Mouse (Mus musculus) limb, embryonic 15.5 days (tissue): Measurements from ENCODE around the gene Tmem131l. TPM values are rescaled to one million over a fixed set of nuclear protein-coding genes. Genes with fewer than 3 reads are reported as not detected.

Experiments used
- ATAC-seq: fragments of 200-750 bp; cut with Nextera tagmentation; 2 replicates; pipeline ENCODE4 v1.8.0; 2017; ENCODE audit warnings: low read depth, moderate TSS enrichment; ENCODE audit not compliant: insufficient number of reproducible peaks, low FRiP score, low TSS enrichment
- H3K27ac ChIP-seq: fragments of 300-500 bp; sonication (generic); 2 replicates; pipeline ENCODE4 v1.5.1; 2015; ENCODE audit warnings: moderate library complexity, mild to moderate bottlenecking, inconsistent platforms
- H3K27me3 ChIP-seq: fragments of 300-500 bp; sonication (generic); 2 replicates; pipeline ENCODE4 v1.6.1; 2015; ENCODE audit warnings: inconsistent platforms
- H3K36me3 ChIP-seq: fragments of 300-500 bp; sonication (generic); 2 replicates; pipeline ENCODE4 v1.6.1; 2015; ENCODE audit warnings: inconsistent platforms
- H3K4me1 ChIP-seq: fragments of 300-500 bp; sonication (generic); 2 replicates; pipeline ENCODE4 v1.6.1; 2015; ENCODE audit warnings: inconsistent platforms
- H3K4me2 ChIP-seq: fragments of 300-500 bp; sonication (generic); 2 replicates; pipeline ENCODE4 v1.6.1; 2015; ENCODE audit warnings: mild to moderate bottlenecking, inconsistent platforms
- H3K4me3 ChIP-seq: fragments of 300-500 bp; sonication (generic); 2 replicates; pipeline ENCODE4 v1.5.1; 2015; ENCODE audit warnings: mild to moderate bottlenecking, inconsistent platforms
- H3K9ac ChIP-seq: fragments of 300-500 bp; sonication (generic); 2 replicates; pipeline ENCODE4 v1.6.1; 2015; ENCODE audit warnings: inconsistent platforms
- H3K9me3 ChIP-seq: fragments of 300-500 bp; sonication (generic); 2 replicates; pipeline ENCODE4 v1.6.1; 2016; ENCODE audit warnings: inconsistent platforms
- WGBS: fragments of 180-500 bp; shearing (Covaris S2); methylation state at CpG from one replicate; pipeline ENCODE4 v1.1.7; 2015; 5-methylcytosine and 5-hydroxymethylcytosine counted together
- polyA plus RNA-seq: library from polyadenylated mRNA; unstranded; fragments of >200 nt; fragmentation: Nextera tagmentation; extraction: Ambion mirVana; gene quantifications from 2 replicates; pipeline ENCODE4 v1.2.1, GENCODE M21; 2015

The Tmem131l gene
- polyA plus RNA-seq, 1 experiment from 2014 or later, result 47.9 TPM

DNA sequence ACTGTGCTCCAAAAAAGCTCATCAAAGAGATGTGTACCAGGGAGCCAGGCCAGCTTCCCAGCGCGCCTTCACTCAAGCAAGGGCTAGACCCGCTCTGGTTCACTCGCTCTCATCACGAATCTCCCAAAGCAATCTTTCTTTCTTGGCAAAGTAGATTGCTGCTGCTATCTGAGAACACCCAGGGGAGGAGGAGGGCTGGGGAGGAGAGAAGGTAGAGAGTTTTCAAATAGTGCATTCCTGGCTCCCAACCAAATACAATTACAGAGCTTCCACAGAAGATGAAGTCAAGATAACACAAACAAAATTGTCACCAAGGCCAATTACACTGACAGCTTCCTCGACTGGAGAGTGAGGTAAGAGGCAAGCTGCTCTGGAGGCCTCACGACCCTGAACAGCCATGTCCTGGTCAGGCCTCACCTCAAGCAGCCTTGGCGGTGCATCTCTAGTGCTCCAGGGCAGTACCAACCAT is 12.2 kb downstream of the Tmem131l start:
- Histone ChIP-seq H3K9me3 (no peaks in the 10 kb centered on the region), H3K36me3 (peaks cover 23% of the 10 kb centered on the region), H3K4me2 (no peak overlapping the region), H3K27ac (no peak overlapping the region), H3K9ac (no peak overlapping the region), H3K4me3 (no peak overlapping the region), H3K4me1 (peaks cover 24% of the 10 kb centered on the region), H3K27me3 (no peaks in the 10 kb centered on the region)
- no peak for ATAC-seq
- WGBS, result 52% methylated on average over 8 of the region's 8 CpGs

DNA sequence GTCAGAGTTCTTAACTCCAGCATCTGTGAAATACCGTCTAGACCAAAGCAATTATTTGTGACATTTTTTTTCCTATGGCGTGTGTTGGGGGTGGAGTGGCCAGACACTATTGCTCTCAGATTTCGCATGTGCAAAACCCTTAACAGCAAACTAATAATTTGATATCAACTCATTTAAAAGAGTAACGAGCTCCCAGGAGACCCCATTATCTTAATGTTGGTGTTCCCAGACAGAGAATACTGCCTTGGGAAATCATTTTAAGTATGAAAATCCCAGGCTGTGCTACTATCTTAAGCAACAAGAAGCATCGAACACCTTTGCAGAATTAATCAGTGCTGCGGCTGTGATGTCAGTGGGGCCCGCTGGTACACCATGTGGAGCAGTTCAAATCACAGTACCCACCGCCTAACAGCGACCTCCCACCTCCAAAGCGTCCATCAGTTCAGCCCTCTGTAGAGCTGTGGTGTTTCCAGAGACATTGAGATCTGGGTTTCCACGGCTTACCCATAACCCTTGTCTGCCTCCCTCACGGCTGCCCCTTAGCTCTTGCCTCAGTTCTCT is 15.4 kb downstream of the Tmem131l start:
- peaks cover 48% of the 10 kb centered on the region for H3K4me1 ChIP-seq
- no peak for ATAC-seq
- H3K9me3 ChIP-seq, result no peaks in the 10 kb centered on the region
- no peak overlapping the region for H3K9ac ChIP-seq
- no peak overlapping the region for H3K27ac ChIP-seq
- peaks cover 10% of the 10 kb centered on the region; the same call in 1 of the 2 replicates for H3K36me3 ChIP-seq
- H3K27me3 ChIP-seq, result no peaks in the 10 kb centered on the region
- WGBS, result 57% methylated on average over 12 of the region's 12 CpGs
- no peak overlapping the region for H3K4me3 ChIP-seq
- H3K4me2 ChIP-seq, result no peak overlapping the region

GRCm38 (mm10) chr3:84022723-84023122 is 17.3 kb downstream of the Tmem131l start:
- no peaks in the 10 kb centered on the region for H3K27me3 ChIP-seq
- H3K9me3 ChIP-seq, result no peaks in the 10 kb centered on the region
- no peak overlapping the region for H3K4me2 ChIP-seq
- no peak overlapping the region for H3K4me3 ChIP-seq
- H3K9ac ChIP-seq, result no peak overlapping the region
- WGBS, result 70% methylated on average over 5 of the region's 5 CpGs
- 0 out of 2 replicates have a peak, but pooled peaks cover 1% of the 10 kb centered on the region for H3K36me3 ChIP-seq
- peak overlapping the region; percentile 35; the same call in 1 of the 2 replicates for H3K27ac ChIP-seq
- peak; percentile 38; the same call in 1 of the 2 replicates for ATAC-seq
- peaks cover 45% of the 10 kb centered on the region for H3K4me1 ChIP-seq

GRCm38 (mm10) chr3:84022201-84022584 is 17.8 kb downstream of the Tmem131l start:
- WGBS, result 70% methylated on average over 6 of the region's 6 CpGs
- no peaks in the 10 kb centered on the region for H3K9me3 ChIP-seq
- no peak for ATAC-seq
- H3K4me1 ChIP-seq, result peaks cover 42% of the 10 kb centered on the region
- no peaks in the 10 kb centered on the region for H3K27me3 ChIP-seq
- H3K4me2 ChIP-seq, result no peak overlapping the region
- no peak overlapping the region for H3K9ac ChIP-seq
- 0 out of 2 replicates have a peak, but pooled peaks cover 2% of the 10 kb centered on the region for H3K36me3 ChIP-seq
- H3K27ac ChIP-seq, result peak overlapping the region; percentile 12; the same call in 1 of the 2 replicates
- no peak overlapping the region for H3K4me3 ChIP-seq

DNA sequence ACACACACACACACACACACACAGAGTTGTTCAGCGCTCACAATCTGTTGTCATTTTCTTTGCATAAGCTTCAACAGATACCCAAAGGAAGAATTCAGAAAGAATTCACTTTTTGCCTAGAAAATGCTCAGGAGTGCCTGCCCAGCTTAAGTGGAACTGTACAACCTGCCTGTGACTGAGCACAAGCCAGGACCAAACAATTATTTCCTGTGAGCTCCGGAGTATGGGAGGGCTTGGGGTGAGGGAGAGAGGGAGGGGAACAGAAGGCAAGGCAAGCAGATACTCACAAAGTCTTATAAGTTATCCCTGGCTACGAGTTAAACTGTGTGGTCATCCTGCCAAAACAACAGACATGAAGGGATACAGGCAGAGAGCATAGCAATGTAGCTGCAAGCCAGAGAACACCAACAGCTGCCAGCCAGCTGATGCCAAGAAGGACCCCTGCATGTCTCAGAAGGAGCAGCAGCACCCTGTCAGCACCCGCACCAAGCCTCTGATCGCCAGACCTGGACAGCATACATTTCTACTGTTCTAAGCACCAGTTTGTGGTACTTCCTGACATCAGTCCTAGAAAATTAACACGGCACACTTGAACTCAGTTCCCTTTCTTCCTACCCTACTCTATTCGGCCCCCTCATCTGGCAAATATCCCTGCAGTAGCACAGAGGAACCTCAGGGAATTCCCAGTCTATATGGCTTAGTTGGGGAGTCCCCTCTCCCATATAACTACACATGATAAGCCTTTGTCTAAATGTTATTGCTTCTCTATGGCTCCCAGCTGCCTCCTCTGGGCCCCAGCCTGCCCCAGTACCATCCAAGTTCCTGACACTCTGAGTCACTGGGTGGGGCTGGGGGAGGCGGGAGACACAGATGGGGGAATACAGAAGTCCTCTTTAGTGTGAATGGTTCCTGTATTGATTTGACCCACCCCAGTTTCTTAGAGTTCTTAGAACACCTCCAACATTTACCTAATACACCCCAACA is 18.5 kb downstream of the Tmem131l start:
- H3K27me3 ChIP-seq, result no peaks in the 10 kb centered on the region
- H3K36me3 ChIP-seq, result 0 out of 2 replicates have a peak, but pooled peaks cover 2% of the 10 kb centered on the region
- no peak overlapping the region for H3K4me2 ChIP-seq
- H3K4me3 ChIP-seq, result no peak overlapping the region
- ATAC-seq, result no peak
- WGBS, result 41% methylated on average over 8 of the region's 8 CpGs
- no peaks in the 10 kb centered on the region for H3K9me3 ChIP-seq
- no peak overlapping the region; the same call in 1 of the 2 replicates for H3K27ac ChIP-seq
- peaks cover 42% of the 10 kb centered on the region for H3K4me1 ChIP-seq
- H3K9ac ChIP-seq, result no peak overlapping the region

GRCm38 (mm10) chr3:84020528-84020927 is 19.4 kb downstream of the Tmem131l start:
- Histone ChIP-seq H3K27ac (no peak overlapping the region), H3K4me2 (no peak overlapping the region), H3K4me3 (no peak overlapping the region), H3K36me3 (0 out of 2 replicates have a peak, but pooled peaks cover 2% of the 10 kb centered on the region), H3K9ac (no peak overlapping the region), H3K27me3 (no peaks in the 10 kb centered on the region), H3K4me1 (peaks cover 39% of the 10 kb centered on the region), H3K9me3 (no peaks in the 10 kb centered on the region)
- no peak for ATAC-seq
- 46% methylated on average over 3 of the region's 3 CpGs for WGBS

DNA sequence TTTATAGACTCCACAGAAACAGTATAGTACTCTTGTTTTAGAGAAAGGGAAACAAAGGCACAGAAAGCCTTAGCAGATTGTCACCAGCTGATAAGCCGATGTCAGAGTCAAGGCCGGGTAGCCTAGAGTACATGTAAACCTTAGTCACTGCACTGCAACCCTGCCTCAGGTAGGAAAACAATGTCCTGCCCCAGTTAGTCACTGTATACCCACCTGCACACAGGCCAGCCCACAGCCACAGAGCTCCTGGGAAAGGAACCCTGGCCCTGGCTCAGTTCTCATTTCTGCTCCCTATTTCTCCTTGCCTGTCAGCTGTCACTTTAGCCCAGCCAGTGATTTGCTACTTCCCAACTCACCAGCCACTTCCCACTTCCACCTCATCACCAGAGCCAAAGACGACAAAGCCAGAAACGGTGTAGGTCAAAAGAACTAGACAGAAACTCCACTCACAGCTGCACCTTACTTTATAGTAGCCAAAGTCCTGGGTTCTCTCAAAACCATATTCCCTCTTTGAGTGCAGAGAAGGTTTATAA is 24.4 kb downstream of the Tmem131l start:
- no peaks in the 10 kb centered on the region for H3K27me3 ChIP-seq
- no peak overlapping the region for H3K4me3 ChIP-seq
- H3K4me1 ChIP-seq, result peaks cover 16% of the 10 kb centered on the region; the same call in 1 of the 2 replicates
- H3K36me3 ChIP-seq, result peaks cover 18% of the 10 kb centered on the region
- no peak for ATAC-seq
- H3K9me3 ChIP-seq, result no peaks in the 10 kb centered on the region
- 0 out of 2 replicates have a peak overlapping the region, but pooled peaks have one; percentile 27 for H3K27ac ChIP-seq
- no peak overlapping the region for H3K4me2 ChIP-seq
- no peak overlapping the region for H3K9ac ChIP-seq
- WGBS, result 69% methylated on average over 4 of the region's 4 CpGs

- Histone ChIP-seq H3K9me3 (no peaks in the 10 kb centered on the region), H3K9ac (no peak overlapping the region), H3K36me3 (peaks cover 16% of the 10 kb centered on the region), H3K4me3 (no peak overlapping the region), H3K27me3 (no peaks in the 10 kb centered on the region), H3K4me2 (no peak overlapping the region), H3K4me1 (peaks cover 14% of the 10 kb centered on the region; the same call in 1 of the 2 replicates), H3K27ac (peak overlapping the region; percentile 51; the same call in 1 of the 2 replicates)
- no peak for ATAC-seq
- 47% methylated on average over 5 of the region's 5 CpGs for WGBS
Observed at GRCm38 (mm10) chr3:84010995-84011663, 28.8 kb downstream of the Tmem131l start.

DNA sequence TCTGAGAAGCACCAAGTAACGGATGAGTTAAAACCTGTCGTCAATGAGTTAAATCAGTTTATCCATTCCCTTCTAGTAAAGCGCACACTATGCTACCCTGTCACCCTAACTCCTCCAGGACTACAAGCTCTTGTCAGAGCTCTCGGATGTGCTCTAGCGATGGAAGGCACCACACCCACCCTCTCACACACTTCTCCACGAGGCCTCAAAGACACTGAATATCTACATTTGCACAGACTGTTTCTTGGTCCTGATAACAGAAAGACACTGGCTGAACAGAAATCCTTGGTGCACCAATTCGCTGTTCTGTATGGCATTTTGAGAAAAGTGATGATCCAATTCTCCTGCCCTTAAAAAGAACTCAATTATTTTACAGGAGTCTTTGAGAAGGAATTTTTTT is 34.0 kb downstream of the Tmem131l start:
- Histone ChIP-seq H3K4me2 (no peak overlapping the region), H3K4me1 (peaks cover 12% of the 10 kb centered on the region), H3K9me3 (no peaks in the 10 kb centered on the region), H3K4me3 (no peak overlapping the region), H3K36me3 (no peaks in the 10 kb centered on the region), H3K27ac (no peak overlapping the region), H3K9ac (no peak overlapping the region), H3K27me3 (no peaks in the 10 kb centered on the region)
- WGBS, result 82% methylated on average over 7 of the region's 7 CpGs
- no peak for ATAC-seq

DNA sequence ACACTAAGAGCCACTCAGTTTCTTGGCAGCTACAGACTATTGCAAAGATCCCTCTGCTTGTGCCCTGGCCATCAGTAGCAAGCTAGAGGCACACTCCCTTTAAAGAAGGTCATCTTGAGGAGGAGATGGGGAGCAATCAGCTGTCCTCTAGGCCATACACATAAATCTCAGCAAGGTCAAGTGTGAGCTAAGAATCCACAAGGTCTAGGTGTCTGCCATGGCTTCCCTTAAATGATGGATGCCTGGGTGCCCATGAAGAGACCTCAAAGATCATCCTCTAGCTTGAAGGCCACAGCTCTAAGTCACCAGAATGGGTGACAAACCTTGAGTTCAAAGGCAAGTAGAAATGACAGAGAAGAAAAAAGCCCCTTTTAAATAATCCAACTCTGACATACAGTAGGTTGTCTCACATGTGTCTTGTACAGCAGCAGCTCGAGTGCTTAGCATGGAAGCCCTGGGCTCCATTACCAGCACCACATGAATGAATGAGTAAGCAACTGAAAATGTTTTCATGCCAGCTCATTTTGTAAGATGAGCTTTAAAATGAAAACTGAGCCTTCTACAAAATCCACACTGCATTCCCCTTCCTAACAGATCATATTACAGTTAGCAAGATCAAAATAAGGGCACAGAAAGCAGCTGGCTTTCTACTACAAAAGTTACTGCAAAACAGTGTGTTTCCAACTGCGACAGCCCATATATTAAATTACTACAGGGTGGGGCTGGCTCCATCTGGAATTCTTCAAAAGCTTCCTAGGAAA is 35.5 kb downstream of the Tmem131l start:
- H3K27ac ChIP-seq, result peak overlapping the region; percentile 30; the same call in 1 of the 2 replicates
- WGBS, result 18% methylated on average over 2 of the region's 2 CpGs
- ATAC-seq, result no peak

More for the DNA sequence above, 35.5 kb downstream of the Tmem131l start:
- Histone ChIP-seq H3K4me1 (peaks cover 8% of the 10 kb centered on the region; the same call in 1 of the 2 replicates), H3K4me3 (no peak overlapping the region), H3K9ac (no peak overlapping the region), H3K27me3 (no peaks in the 10 kb centered on the region), H3K4me2 (no peak overlapping the region), H3K36me3 (no peaks in the 10 kb centered on the region), H3K9me3 (no peaks in the 10 kb centered on the region)
